Mouse (Mus musculus): ENCODE results near the gene Tmprss11g. TPM values are rescaled to one million over a fixed set of nuclear protein-coding genes. Genes with fewer than 3 reads are reported as not detected.

Tmprss11g gene
- not detected in 2 replicates for polyA plus RNA-seq (2012; rRNA removed; ENCODE audit: low replicate concordance)

GRCm38 (mm10) chr5:86518500-86518899 lies at the start of gene Tmprss11g:
Gene Tmprss11g, minus strand, starts transcription at chr5:86518600.

GRCm38 (mm10) chr5:86468890-86469289 lies 49.5 kb downstream of the Tmprss11g start, which contains the start of gene Tmprss11a:
Gene Tmprss11a, minus strand, starts transcription at chr5:86468990.

Other genes with a start within 250 kb of the Tmprss11g start
- not detected in 2 replicates for gene Tmprss11c, start 229.3 kb downstream of the Tmprss11g start, polyA plus RNA-seq (2012; rRNA removed; ENCODE audit: low replicate concordance)
- 0.08 and 0.11 TPM in 2 replicates for gene Tmprss11d, start 145.2 kb downstream of the Tmprss11g start, polyA plus RNA-seq (2012; rRNA removed; ENCODE audit: low replicate concordance)
- gene Tmprss11a, start 49.6 kb downstream of the Tmprss11g start, polyA plus RNA-seq (2012; rRNA removed; ENCODE audit: low replicate concordance), result 0.04 TPM in 1 of 2 replicates, not detected in the other
- gene Tmprss11f, start 113.8 kb upstream of the Tmprss11g start, polyA plus RNA-seq (2012; rRNA removed; ENCODE audit: low replicate concordance), result 0.03 TPM in 1 of 2 replicates, not detected in the other
- gene Tmprss11b, start 157.8 kb upstream of the Tmprss11g start, polyA plus RNA-seq (2012; rRNA removed; ENCODE audit: low replicate concordance), result not detected in 2 replicates
- gene Tmprss11e, start 227.2 kb upstream of the Tmprss11g start, polyA plus RNA-seq (2012; rRNA removed; ENCODE audit: low replicate concordance), result not detected in 2 replicates